Mouse (Mus musculus): Measurements from ENCODE around the gene Arhgef16. TPM values are rescaled to one million over a fixed set of nuclear protein-coding genes. Genes with fewer than 3 reads are reported as not detected.

Arhgef16 gene
- polyA plus RNA-seq, 1 experiment from 2014 or later, result 5.9 TPM

GRCm38 (mm10) chr4:154309131-154309530 is 7.7 kb upstream of the Arhgef16 start:
- 66% methylated on average over 2 of the region's 2 CpGs for WGBS
- ATAC-seq (replicated peaks; ENCODE audit: low FRiP score), result no peak

GRCm38 (mm10) chr4:154299541-154300271 is 1.8 kb downstream of the Arhgef16 start:
- peak overlapping the region; percentile 54 for H3K4me3 ChIP-seq (ENCODE audit: low read depth, low read length)
- peak; percentile 44 for DNase-seq (ENCODE audit: low spot score)
- no peak overlapping the region for H3K27ac ChIP-seq (ENCODE audit: low read depth, low read length)

More at GRCm38 (mm10) chr4:154309131-154309530, 7.7 kb upstream of the Arhgef16 start:
- Histone ChIP-seq H3K27me3 (replicated peaks; ENCODE audit: control insufficient read depth, insufficient read depth, low read length) (no peaks in the 10 kb centered on the region), H3K4me2 (no peak overlapping the region), H3K9ac (ENCODE audit: low read depth, low read length) (no peak overlapping the region), H3K27ac (ENCODE audit: low read depth, low read length) (no peak overlapping the region), H3K36me3 (ENCODE audit: control insufficient read depth, insufficient read depth, low read length) (no peaks in the 10 kb centered on the region), H3K4me1 (replicated peaks; ENCODE audit: control insufficient read depth, insufficient read depth, low read length) (no peaks in the 10 kb centered on the region), H3K4me3 (ENCODE audit: low read depth, low read length) (no peak overlapping the region), H3K9me3 (ENCODE audit: control insufficient read depth, low read length) (no peaks in the 10 kb centered on the region)
- no peak for DNase-seq (ENCODE audit: low spot score)

GRCm38 (mm10) chr4:154297761-154298160 is 3.7 kb downstream of the Arhgef16 start:
- Histone ChIP-seq H3K9me3 (ENCODE audit: control insufficient read depth, low read length) (no peaks in the 10 kb centered on the region), H3K4me1 (replicated peaks; ENCODE audit: control insufficient read depth, insufficient read depth, low read length) (peaks cover 15% of the 10 kb centered on the region), H3K4me2 (no peak overlapping the region; the same call in 1 of the 2 replicates), H3K27ac (ENCODE audit: low read depth, low read length) (no peak overlapping the region), H3K9ac (ENCODE audit: low read depth, low read length) (no peak overlapping the region), H3K27me3 (replicated peaks; ENCODE audit: control insufficient read depth, insufficient read depth, low read length) (peaks cover 31% of the 10 kb centered on the region), H3K4me3 (ENCODE audit: low read depth, low read length) (no peak overlapping the region), H3K36me3 (ENCODE audit: control insufficient read depth, insufficient read depth, low read length) (no peaks in the 10 kb centered on the region)
- ATAC-seq (replicated peaks; ENCODE audit: low FRiP score), result no peak; the same call in 1 of the 2 replicates
- 28% methylated on average over 9 of the region's 9 CpGs for WGBS
- DNase-seq (ENCODE audit: low spot score), result no peak

More at GRCm38 (mm10) chr4:154299541-154300271, 1.8 kb downstream of the Arhgef16 start:
- Histone ChIP-seq H3K36me3 (ENCODE audit: control insufficient read depth, insufficient read depth, low read length) (no peaks in the 10 kb centered on the region), H3K27me3 (replicated peaks; ENCODE audit: control insufficient read depth, insufficient read depth, low read length) (peaks cover 31% of the 10 kb centered on the region), H3K9ac (ENCODE audit: low read depth, low read length) (0 out of 2 replicates have a peak overlapping the region, but pooled peaks have one; percentile 25), H3K4me2 (peak overlapping the region; percentile 68), H3K9me3 (ENCODE audit: control insufficient read depth, low read length) (no peaks in the 10 kb centered on the region), H3K4me1 (replicated peaks; ENCODE audit: control insufficient read depth, insufficient read depth, low read length) (peaks cover 3% of the 10 kb centered on the region; the same call in 1 of the 2 replicates)
- WGBS, result 2% methylated on average over 62 of the region's 66 CpGs
- 0 out of 2 replicates have a peak, but pooled peaks have one; percentile 25 for ATAC-seq (replicated peaks; ENCODE audit: low FRiP score)

GRCm38 (mm10) chr4:154294262-154294731 is 7.2 kb downstream of the Arhgef16 start:
- Histone ChIP-seq H3K4me1 (replicated peaks; ENCODE audit: control insufficient read depth, insufficient read depth, low read length) (peaks cover 15% of the 10 kb centered on the region), H3K36me3 (ENCODE audit: control insufficient read depth, insufficient read depth, low read length) (no peaks in the 10 kb centered on the region), H3K4me3 (ENCODE audit: low read depth, low read length) (no peak overlapping the region), H3K4me2 (peak overlapping the region; percentile 14), H3K27ac (ENCODE audit: low read depth, low read length) (peak overlapping the region; percentile 47), H3K9me3 (ENCODE audit: control insufficient read depth, low read length) (no peaks in the 10 kb centered on the region), H3K27me3 (replicated peaks; ENCODE audit: control insufficient read depth, insufficient read depth, low read length) (peaks cover 11% of the 10 kb centered on the region), H3K9ac (ENCODE audit: low read depth, low read length) (no peak overlapping the region)
- ATAC-seq (replicated peaks; ENCODE audit: low FRiP score) (peak; percentile 63), DNase-seq (ENCODE audit: low spot score) (no peak)
- WGBS, result 55% methylated on average over 8 of the region's 8 CpGs

GRCm38 (mm10) chr4:154293735-154294201 is 7.7 kb downstream of the Arhgef16 start:
- Histone ChIP-seq H3K9ac (ENCODE audit: low read depth, low read length) (no peak overlapping the region), H3K27ac (ENCODE audit: low read depth, low read length) (peak overlapping the region; percentile 47), H3K9me3 (ENCODE audit: control insufficient read depth, low read length) (no peaks in the 10 kb centered on the region), H3K4me1 (replicated peaks; ENCODE audit: control insufficient read depth, insufficient read depth, low read length) (peaks cover 15% of the 10 kb centered on the region), H3K4me2 (no peak overlapping the region), H3K27me3 (replicated peaks; ENCODE audit: control insufficient read depth, insufficient read depth, low read length) (peaks cover 5% of the 10 kb centered on the region), H3K4me3 (ENCODE audit: low read depth, low read length) (no peak overlapping the region), H3K36me3 (ENCODE audit: control insufficient read depth, insufficient read depth, low read length) (no peaks in the 10 kb centered on the region)
- DNase-seq (ENCODE audit: low spot score) (no peak), ATAC-seq (replicated peaks; ENCODE audit: low FRiP score) (peak; percentile 13; the same call in 1 of the 2 replicates)
- 55% methylated on average over 4 of the region's 4 CpGs for WGBS

GRCm38 (mm10) chr4:154283671-154284070 is 17.8 kb downstream of the Arhgef16 start:
- H3K4me2 ChIP-seq, result no peak overlapping the region
- H3K27ac ChIP-seq (ENCODE audit: low read depth, low read length), result no peak overlapping the region
- H3K9ac ChIP-seq (ENCODE audit: low read depth, low read length), result no peak overlapping the region
- DNase-seq (ENCODE audit: low spot score) (no peak), ATAC-seq (replicated peaks; ENCODE audit: low FRiP score) (no peak)
- H3K9me3 ChIP-seq (ENCODE audit: control insufficient read depth, low read length), result no peaks in the 10 kb centered on the region
- no peaks in the 10 kb centered on the region for H3K4me1 ChIP-seq (replicated peaks; ENCODE audit: control insufficient read depth, insufficient read depth, low read length)
- H3K27me3 ChIP-seq (replicated peaks; ENCODE audit: control insufficient read depth, insufficient read depth, low read length), result no peaks in the 10 kb centered on the region
- H3K4me3 ChIP-seq (ENCODE audit: low read depth, low read length), result no peak overlapping the region
- no peaks in the 10 kb centered on the region; the same call in 1 of the 2 replicates for H3K36me3 ChIP-seq (ENCODE audit: control insufficient read depth, insufficient read depth, low read length)
- 65% methylated on average over 7 of the region's 7 CpGs for WGBS

GRCm38 (mm10) chr4:154279481-154279880 is 22.0 kb downstream of the Arhgef16 start:
- no peaks in the 10 kb centered on the region for H3K27me3 ChIP-seq (replicated peaks; ENCODE audit: control insufficient read depth, insufficient read depth, low read length)
- H3K9me3 ChIP-seq (ENCODE audit: control insufficient read depth, low read length), result no peaks in the 10 kb centered on the region
- DNase-seq (ENCODE audit: low spot score) (no peak), ATAC-seq (replicated peaks; ENCODE audit: low FRiP score) (no peak)
- 70% methylated on average over 9 of the region's 9 CpGs for WGBS
- H3K4me3 ChIP-seq (ENCODE audit: low read depth, low read length), result no peak overlapping the region
- H3K4me2 ChIP-seq, result no peak overlapping the region
- H3K36me3 ChIP-seq (ENCODE audit: control insufficient read depth, insufficient read depth, low read length), result no peaks in the 10 kb centered on the region; the same call in 1 of the 2 replicates
- H3K4me1 ChIP-seq (replicated peaks; ENCODE audit: control insufficient read depth, insufficient read depth, low read length), result no peaks in the 10 kb centered on the region
- H3K9ac ChIP-seq (ENCODE audit: low read depth, low read length), result no peak overlapping the region
- no peak overlapping the region for H3K27ac ChIP-seq (ENCODE audit: low read depth, low read length)

- H3K4me1 ChIP-seq (replicated peaks; ENCODE audit: control insufficient read depth, insufficient read depth, low read length), result no peaks in the 10 kb centered on the region
- 0 out of 2 replicates have a peak, but pooled peaks have one; percentile 32 for ATAC-seq (replicated peaks; ENCODE audit: low FRiP score)
- H3K9me3 ChIP-seq (ENCODE audit: control insufficient read depth, low read length), result no peaks in the 10 kb centered on the region
- H3K27me3 ChIP-seq (replicated peaks; ENCODE audit: control insufficient read depth, insufficient read depth, low read length), result no peaks in the 10 kb centered on the region
- no peak overlapping the region for H3K9ac ChIP-seq (ENCODE audit: low read depth, low read length)
- no peaks in the 10 kb centered on the region for H3K36me3 ChIP-seq (ENCODE audit: control insufficient read depth, insufficient read depth, low read length)
- 51% methylated on average over 3 of the region's 3 CpGs for WGBS
- no peak for DNase-seq (ENCODE audit: low spot score)
- no peak overlapping the region for H3K27ac ChIP-seq (ENCODE audit: low read depth, low read length)
- H3K4me3 ChIP-seq (ENCODE audit: low read depth, low read length), result no peak overlapping the region
- H3K4me2 ChIP-seq, result no peak overlapping the region
These were observed 28.5 kb downstream of the Arhgef16 start for GRCm38 (mm10) chr4:154273000-154273399.
